15 mouse cellular contexts compared by ENCODE assay signal in the genomic region with DNA sequence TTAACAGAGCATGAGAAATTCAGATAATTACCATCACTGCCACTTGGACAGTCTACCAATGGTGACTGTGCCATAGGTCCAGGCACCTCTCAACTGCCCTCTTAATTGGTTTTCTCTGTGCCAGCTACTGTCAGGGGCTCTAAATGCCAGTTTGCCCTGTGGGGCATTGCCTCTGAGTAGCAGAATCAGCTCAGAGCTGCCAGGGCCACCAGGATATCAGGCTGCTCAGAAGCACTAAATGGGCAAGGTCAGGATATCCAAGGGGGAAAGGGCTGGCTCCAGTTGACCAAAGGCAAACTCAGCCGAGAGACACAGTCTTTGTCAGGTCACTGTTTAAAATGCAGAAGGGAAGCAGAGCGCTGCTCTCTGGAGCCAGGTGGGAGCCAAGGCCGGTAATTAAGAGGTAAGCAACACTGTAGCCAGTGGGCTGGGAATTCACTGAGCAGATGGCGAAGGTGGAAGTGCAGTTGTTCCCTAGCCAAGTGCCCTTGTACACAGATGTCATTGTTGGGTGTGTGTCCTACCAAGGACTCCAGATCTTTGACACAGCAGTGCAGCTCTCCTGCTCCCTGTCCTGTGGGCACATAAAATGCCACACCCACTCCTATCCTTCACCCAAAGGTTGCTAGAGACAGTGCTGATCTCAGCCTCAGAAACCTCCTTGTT.
DNase-seq lines count a peak whose midpoint lies in the region; ATAC-seq and TF ChIP-seq lines count a peak whose summit lies in the region.
"Had no signal": no experiment of that assay in that cellular context is flagged by ENCODE, and none has a peak within 500 bp of the region (broad histone marks: within the 10 kb centered on the region; RNA-seq: fewer than 3 reads in every experiment).

No protein-coding gene starts in this region.

- peak overlapping the region; percentile 23; the same call in 1 of the 2 replicates for H3K27ac ChIP-seq in heart, embryonic 10.5 days
- no peak overlapping the region for H3K27ac ChIP-seq in hindbrain, postnatal 0 days
- H3K27ac ChIP-seq: kidney, embryonic 15.5 days had no signal

- H3K4me3 ChIP-seq in heart, embryonic 10.5 days, result no peak overlapping the region
- no peak overlapping the region for H3K4me3 ChIP-seq in hindbrain, postnatal 0 days (ENCODE audit: low read length)
- H3K4me3 ChIP-seq: kidney, embryonic 15.5 days had no signal

- ATAC-seq in hindbrain, postnatal 0 days, result peak; percentile 81
- ATAC-seq: activated CD4-positive, CD25-positive, alpha-beta regulatory T cell, adult 4 months; inflammation-experienced regulatory T-cells, adult 6 months had no signal

- no peak overlapping the region for H3K4me2 ChIP-seq in hindbrain, postnatal 0 days (ENCODE audit: low read depth, low read length)
- H3K4me2 ChIP-seq: kidney, embryonic 15.5 days had no signal

- H3K4me1 ChIP-seq in heart, embryonic 10.5 days, result peaks cover 6% of the 10 kb centered on the region; the same call in 1 of the 2 replicates
- H3K4me1 ChIP-seq in hindbrain, postnatal 0 days (ENCODE audit: insufficient read depth, low read length), result no peaks in the 10 kb centered on the region

- no peaks in the 10 kb centered on the region for H3K9me3 ChIP-seq in heart, embryonic 10.5 days
- no peaks in the 10 kb centered on the region for H3K9me3 ChIP-seq in hindbrain, postnatal 0 days (ENCODE audit: low read length)
- H3K9me3 ChIP-seq: kidney, embryonic 15.5 days had no signal

- DNase-seq in heart, embryonic 10.5 days (ENCODE audit: low spot score), result no peak
- DNase-seq in heart, adult 8-10 months (ENCODE audit: low spot score), result no peak
- DNase-seq in Muller cell, postnatal 12 days (ENCODE audit: inconsistent ontology term), result peak; percentile 78
- peak; percentile 65 for DNase-seq in cerebellum, adult 9-11 months
- DNase-seq in hindbrain, postnatal 0 days (ENCODE audit: low spot score), result peak; percentile 69
- no peak for DNase-seq in urinary bladder, postnatal 36 days (ENCODE audit: low spot score in 2 of 2)
- no peak for DNase-seq in layer of hippocampus, postnatal 14 days (ENCODE audit: low spot score in 2 of 2)
- DNase-seq in layer of hippocampus, adult 8-10 months (ENCODE audit: low spot score in 2 of 2), result no peak
- DNase-seq: gastrocnemius, postnatal 14 days; liver; lung, postnatal 14 days; right cerebral cortex, postnatal 14 days had no signal

- H3K27me3 ChIP-seq in heart, embryonic 10.5 days (ENCODE audit: insufficient read depth, poor library complexity, severe bottlenecking), result no peaks in the 10 kb centered on the region; the same call in 1 of the 2 replicates
- H3K27me3 ChIP-seq in hindbrain, postnatal 0 days (ENCODE audit: insufficient read depth, low read length), result no peaks in the 10 kb centered on the region
- H3K27me3 ChIP-seq: kidney, embryonic 15.5 days had no signal

- no peak for TF ChIP-seq CTCF in hindbrain, postnatal 0 days (IDR thresholded peaks at IDR 0.05; ENCODE audit: low read depth)

- H3K36me3 ChIP-seq in heart, embryonic 10.5 days, result no peaks in the 10 kb centered on the region
- no peaks in the 10 kb centered on the region for H3K36me3 ChIP-seq in hindbrain, postnatal 0 days (ENCODE audit: insufficient read depth, low read length)
- H3K36me3 ChIP-seq: kidney, embryonic 15.5 days had no signal

- H3K9ac ChIP-seq in hindbrain, postnatal 0 days (replicated peaks; ENCODE audit: low read length), result no peak overlapping the region
- H3K9ac ChIP-seq: kidney, embryonic 15.5 days had no signal

- WGBS in heart, embryonic 10.5 days, result 74% methylated on average over 4 of the region's 4 CpGs
- 38% methylated on average over 4 of the region's 4 CpGs for WGBS in hindbrain, postnatal 0 days

Comparison
In these comparisons a context has a peak if more than half of its experiments do, and no peak if none do; other contexts are left out.
1. DNase-seq: peak in Muller cell, postnatal 12 days (single experiment), cerebellum, adult 9-11 months (single experiment) and hindbrain, postnatal 0 days (single experiment); none in heart, embryonic 10.5 days (single experiment), heart, adult 8-10 months (single experiment), urinary bladder, postnatal 36 days (0 of 2), layer of hippocampus, postnatal 14 days (0 of 2) and layer of hippocampus, adult 8-10 months (0 of 2).